Mouse (Mus musculus) T-helper 17 cell (primary cell): ENCODE data around the gene Coch.
"Not testable (repeated sequence)": the region's sequence is repeated elsewhere in the genome, so short reads cannot be mapped to it uniquely, and the experiment has no call there.

Experiments
- in situ Hi-C, 2 experiments: fragments of 300-600 bp; cut with MboI, MseI; formaldehyde crosslinking; loops; 1 replicate in 1 of 2; 2 replicates in 1 of 2; pipeline ENCODE4 v1.15.1; 2025; ENCODE audit warnings: high pct_unique_total_duplicates in 2 of 2

Coch gene

GRCm38 (mm10) chr12:51636689-51637470 is 43.7 kb downstream of the Coch start:
- in situ Hi-C loops = loop anchor here in 1 of 2 experiments (10.0 kb wide), 1 partner anchor 272 kb away; no protein-coding TSS in a partner anchor

- in situ Hi-C loops = no loop called here
Measured at GRCm38 (mm10) chr12:51641871-51642270, 48.7 kb downstream of the Coch start.

- in situ Hi-C loops = not testable (repeated sequence)
Measured at GRCm38 (mm10) chr12:51649401-51649800, 56.3 kb downstream of the Coch start.
